Mouse (Mus musculus): ENCODE results near the gene Btnl1.

Gene Btnl1

DNA sequence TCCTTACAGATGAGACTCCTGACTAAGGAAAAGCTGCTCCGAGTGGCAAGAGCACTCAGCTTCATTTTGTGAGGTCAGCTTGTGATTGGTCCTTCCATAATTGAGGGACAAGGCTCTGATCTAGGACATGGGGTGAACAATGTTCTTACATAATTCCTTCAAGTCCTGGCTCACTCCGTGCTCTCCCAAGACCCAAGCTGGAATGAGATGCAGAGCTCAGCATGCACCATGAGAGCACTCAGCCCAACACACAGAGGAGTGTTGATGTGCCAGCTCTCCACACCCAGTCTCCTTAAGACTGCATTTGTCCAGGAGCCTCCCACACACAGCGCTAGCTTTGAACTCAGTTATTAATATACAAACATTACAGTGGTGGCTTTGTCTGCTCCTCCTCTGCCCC is 7.8 kb downstream of the Btnl1 start:
- DNase-seq (ENCODE audit: low spot score in 2 of 2): no peak

DNA sequence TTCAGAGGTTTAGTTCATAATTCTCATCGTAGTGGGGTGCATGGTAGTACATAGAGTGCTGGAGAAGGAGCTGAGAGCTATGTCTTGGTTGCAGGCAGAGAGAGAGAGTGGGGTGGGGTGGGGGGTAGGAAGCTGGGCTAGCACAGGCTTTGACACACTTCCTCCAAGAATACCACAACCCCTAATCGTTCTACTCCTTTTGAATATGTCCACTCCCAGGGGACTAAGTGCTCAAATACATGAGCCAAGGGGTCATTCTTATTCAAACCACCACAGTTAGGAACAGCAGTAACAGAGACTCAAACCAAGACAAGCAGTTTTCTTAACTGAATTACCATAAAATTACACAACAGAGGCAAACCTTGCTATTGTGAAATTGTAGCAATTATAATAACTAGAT is 9.7 kb downstream of the Btnl1 start:
- no peak for DNase-seq (ENCODE audit: low spot score in 2 of 2)

DNA sequence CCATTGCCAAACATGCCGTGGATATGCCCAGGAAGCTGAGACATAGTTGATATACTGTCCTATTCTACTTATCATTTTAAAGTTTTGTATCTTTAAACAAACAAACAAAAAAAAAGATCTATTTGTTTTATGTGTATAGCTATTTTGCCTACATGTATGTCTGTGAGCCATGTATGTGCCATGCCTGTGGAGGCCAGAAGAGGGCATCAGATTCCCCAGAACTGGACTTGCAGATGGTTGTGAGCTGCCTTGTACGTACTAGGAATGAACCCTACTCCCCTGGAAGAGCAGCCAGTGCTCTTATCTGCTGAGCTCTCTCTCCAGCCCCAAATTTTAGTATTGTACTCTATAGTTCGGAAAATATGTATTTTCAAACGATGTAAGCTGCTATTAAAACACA is 11.6 kb downstream of the Btnl1 start:
- no peak for DNase-seq (ENCODE audit: low spot score in 2 of 2)

DNA sequence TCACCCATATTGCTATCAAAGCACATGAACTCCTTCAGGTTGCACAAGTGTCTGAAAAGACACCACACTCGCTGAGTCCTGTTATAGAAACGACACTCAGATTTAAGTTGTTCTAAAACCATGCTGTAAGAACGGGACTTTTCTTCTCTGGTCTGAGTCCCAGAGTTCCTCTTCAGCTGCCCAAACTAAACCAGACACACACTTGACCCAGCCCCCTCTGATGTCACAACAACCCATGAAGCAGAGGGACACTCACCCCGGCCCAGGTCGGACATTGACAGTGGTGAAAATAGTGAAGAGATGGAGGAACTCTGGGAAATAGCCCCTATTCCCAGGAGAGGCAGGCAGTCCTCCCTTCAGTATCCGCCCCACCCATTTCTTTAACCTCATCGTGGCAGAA is 14.6 kb downstream of the Btnl1 start:
- no peak for DNase-seq (ENCODE audit: low spot score in 2 of 2)

DNA sequence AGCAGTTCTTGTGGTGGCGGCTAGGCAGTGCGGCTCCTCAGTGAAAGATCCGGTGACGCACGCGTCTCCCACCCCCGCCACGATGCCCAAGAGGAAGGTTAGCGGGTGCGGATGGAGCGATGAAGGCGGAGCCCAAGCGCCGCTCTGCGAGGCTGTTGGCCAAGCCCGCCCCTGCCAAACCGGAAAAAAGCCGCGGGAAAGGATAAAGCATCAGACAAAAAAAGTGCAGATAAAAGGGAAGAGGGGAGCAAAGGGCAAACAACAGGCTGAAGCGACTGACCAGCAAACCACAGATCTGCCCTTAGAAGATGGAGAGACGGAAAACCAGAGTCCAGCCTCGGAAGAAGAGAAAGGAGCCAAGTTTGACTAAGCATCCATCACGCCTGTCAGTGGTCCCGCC is 15.4 kb downstream of the Btnl1 start:
- DNase-seq (ENCODE audit: low spot score in 2 of 2): no peak

DNA sequence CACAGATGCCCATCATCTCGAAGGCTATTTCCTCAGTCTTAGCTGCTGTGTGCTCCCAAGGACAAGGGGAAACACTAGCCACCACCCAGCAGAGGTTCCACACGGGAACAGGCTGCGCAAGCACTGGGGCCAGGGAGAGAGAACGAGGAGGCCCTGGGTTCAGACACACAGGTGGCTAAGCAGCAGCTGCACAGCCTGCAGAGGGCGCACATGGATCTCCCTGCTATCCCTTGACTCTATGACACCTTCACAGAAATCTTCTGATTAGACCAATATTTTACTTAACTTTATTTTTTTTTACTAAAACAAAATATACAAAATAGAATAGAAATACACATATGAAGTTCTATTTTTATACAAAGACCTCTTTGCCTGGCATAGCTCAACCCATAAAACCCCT is 20.4 kb downstream of the Btnl1 start:
- no peak for DNase-seq (ENCODE audit: low spot score in 2 of 2)

DNA sequence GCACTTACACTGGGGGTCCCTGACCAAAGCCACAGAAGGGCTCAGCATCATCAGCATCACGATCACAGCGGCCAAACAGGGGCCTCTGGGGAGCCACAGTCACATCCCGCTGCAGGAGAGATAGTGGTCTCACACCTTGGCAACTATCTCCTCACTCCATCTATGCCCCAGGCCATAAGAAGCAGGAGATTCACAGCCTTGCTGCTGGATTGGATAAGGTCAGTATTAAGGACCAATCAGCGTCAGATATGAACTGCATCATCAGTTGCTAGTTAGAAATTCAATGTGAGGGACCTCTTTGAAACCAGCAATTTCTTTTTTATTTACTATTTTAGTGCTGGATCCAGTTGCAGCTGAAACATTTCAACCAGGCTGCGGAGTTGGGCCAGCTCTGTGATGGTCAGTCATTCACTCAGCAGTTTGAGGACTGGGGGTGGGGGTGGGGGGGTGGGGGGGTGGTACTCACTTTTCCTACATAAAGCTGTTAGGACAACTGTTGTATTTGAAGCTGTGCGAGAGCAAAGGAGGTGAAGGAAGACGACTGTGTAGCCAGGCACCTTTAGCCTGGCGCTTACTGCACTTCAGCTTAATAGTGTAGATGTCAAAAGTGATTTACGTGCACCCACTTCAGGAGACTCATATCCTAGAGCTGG is 21.3 kb downstream of the Btnl1 start:
- peak in 1 of 2 experiments; percentile 36 for DNase-seq (ENCODE audit: low spot score in 2 of 2)

DNA sequence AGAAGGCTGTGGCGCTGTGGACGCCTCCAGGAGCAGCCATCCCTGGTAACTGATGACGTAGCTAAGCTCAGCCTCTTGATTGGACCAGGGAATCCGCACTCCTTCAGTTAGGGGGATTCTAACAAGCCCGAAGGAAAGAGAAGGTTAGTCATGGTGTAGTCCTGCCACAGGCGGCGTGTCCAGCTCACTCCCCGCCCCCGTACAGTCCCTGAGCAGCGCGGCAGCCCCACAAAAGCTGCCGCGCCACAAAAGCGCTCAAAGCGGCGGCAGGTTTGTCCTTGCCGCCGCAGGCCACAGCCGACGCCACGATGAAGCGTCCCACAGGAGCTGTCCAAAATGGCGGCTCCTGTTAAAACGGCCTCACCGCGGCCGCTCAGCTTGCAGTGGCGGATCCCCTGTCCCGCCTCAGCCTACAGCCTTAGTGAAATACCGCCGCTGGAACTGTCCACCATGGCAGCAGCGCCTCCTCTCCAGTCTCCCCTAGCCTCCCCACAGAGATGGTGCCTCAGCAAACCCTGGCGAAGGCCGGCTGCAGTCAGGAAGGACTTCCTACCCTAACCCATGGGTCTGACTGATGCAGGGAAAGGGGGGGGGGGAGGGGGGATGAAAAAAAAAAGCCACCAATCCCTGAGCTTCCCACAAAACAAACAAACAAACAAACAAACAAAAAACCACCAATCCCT is 21.9 kb downstream of the Btnl1 start, which contains the start of gene BC051142:
Gene BC051142, plus strand, starts transcription at position 110 of the 683 bp plus-strand sequence.
- peak; percentile 62 to 76 for DNase-seq (ENCODE audit: low spot score in 2 of 2)

DNA sequence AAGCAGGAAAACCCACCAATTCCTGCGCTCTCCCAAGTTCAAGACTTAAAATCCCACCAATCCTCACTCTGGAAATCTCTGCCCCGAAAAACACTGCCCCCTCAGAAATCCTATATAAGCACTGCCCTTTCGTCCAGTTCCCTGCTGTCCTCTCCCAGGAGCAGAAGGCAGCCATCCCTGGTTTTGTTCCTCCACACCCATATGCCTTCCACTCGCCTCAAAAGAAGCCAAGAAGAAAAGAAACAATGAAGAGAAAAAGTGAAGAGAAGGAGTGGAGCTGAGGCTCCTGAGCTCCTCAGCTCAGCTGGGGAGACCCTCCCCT is 22.4 kb downstream of the Btnl1 start:
- DNase-seq (ENCODE audit: low spot score in 2 of 2): no peak

DNA sequence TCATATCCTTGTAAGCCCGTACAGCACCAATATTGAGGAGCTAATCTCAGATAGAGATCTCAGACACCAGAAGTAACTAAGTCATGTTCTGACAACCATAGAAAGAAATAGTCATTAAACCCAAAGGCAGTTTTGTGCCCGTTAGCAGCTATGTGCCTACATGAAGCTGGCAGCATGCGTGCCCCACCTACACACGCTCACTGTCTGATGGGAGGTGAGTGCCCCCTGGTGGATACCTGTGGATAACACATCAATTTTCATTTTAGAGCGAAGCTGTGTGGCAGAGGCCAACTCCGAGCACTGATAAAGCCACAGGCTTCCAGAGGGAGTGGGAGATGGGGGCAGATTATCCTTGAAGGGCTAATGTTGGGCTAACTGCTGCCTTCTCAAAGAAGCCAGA is 34.2 kb downstream of the Btnl1 start:
- DNase-seq (ENCODE audit: low spot score in 2 of 2): peak; percentile 16 to 62

DNA sequence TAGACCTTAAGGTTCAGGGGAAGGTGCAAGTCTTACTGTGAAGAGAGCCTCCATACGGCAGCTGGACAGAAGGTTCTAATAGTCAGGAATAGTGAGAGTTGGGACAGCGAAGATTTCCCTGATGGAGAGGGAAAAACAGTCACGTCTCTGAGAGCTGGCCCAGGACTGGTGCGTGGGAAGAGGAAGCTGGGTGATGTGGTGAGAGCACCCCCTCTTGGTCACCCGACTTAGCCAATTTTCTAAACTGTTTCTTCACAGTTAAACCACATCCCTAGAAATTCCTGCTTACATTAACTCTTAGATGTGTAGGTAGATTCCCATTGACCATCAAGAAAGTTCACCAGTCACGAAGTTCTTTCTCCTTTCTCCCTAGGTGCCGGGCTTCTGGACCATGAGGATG is 43.1 kb downstream of the Btnl1 start:
- DNase-seq (ENCODE audit: low spot score in 2 of 2): no peak

DNA sequence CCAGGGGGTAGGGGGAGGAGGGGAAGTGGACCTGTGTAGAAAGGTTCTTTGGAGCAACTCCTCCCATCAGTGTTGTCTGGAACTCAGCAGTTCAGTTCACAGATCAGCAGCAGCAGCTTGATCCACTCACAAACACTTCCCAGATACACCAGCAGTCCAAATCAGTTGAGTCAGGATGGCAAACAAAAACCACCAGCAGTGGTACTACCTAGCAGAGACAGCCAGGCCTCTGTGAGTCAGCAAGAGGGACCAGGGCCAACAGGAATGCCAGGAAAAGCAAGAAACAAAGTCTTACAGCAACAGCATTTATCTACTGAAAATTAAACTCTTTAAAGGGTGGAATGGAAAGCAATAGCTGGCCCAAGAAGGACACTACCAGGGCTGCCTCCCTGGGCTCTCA is 50.7 kb downstream of the Btnl1 start:
- no peak for DNase-seq (ENCODE audit: low spot score in 2 of 2)
